Mouse (Mus musculus): ENCODE measurements at regions not wholly inside any gene's neighbourhood (a gene's known extent, or its start where the extent isn't known, plus 50 kb on each side); places are given as distances from the start of the nearest gene placed in this dataset.

DNA sequence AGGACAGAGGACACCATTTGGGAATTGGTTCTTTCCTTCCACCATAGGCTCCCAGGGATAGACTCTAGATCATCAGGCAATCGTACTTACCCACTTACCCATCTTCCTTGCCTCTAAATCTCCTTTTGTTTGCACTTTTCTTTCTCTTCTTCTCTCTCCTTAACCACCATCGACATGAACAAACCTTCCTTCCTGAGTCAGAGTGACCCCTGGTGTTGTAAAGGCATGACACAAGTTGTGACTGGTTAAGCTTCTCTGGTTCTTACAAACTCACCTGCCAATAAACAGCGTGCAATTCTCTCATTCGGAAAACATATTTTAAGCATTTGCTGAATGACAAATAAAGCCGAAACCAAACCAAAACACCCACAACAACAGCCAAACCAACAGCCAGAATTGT lies 193.4 kb upstream of the Mctp2 start:
- TF ChIP-seq POLR2A (IDR thresholded peaks at IDR 0.05; ENCODE audit: borderline replicate concordance, low read depth, low read length) (no peak), CTCF (IDR thresholded peaks at IDR 0.05; ENCODE audit: low read depth, low read length) (no peak)
